Mouse (Mus musculus) testis, postnatal 10 days (tissue): ENCODE data around the gene Moxd2.

Experiments
- DNase-seq: peaks from one replicate; pipeline ENCODE4 v3.0.0; 2021; ENCODE audit warnings: low spot score

Gene Moxd2

DNA sequence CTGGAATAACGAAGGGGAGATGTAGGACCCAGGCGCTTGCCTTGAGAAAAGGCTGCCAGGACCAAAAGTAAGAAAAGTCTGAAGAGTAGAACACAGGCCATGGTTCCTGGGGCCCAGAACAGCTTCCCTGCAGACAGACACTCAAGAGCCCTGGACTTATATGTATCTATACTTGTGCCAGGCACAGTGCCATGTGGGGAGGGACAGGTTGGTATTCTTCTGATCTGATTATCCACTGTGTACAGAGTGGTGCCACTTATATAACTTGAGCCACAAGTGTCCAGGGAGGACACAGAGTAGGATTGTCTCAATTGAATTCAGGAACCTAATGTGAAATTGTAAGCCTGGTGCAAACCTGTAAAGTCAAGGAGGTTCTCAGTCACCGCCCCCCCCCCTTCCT, at the start of gene Moxd2:
Gene Moxd2, minus strand, starts transcription at position 101 of the 400 bp plus-strand sequence.
- no peak for DNase-seq

DNA sequence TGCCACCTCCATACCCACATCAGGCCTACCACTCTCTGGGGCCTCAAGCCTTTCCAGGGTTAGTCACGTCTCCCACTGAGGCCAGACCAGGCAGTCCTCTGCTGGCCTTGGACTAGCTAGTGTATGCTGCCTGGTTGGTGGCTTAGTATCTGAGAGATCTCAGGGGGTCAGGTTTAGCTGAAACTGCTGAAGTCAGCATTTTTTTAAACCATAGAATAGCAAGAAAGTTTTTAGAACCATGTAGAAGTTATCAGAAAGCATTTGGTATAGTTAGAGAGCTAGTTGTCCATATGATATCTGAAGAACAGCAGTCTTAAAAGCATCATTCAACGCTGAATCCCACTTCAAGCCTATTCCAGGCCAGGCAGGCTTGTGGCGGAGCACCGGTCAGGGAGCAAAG, 32.7 kb upstream of the Moxd2 start:
- no peak for DNase-seq

DNA sequence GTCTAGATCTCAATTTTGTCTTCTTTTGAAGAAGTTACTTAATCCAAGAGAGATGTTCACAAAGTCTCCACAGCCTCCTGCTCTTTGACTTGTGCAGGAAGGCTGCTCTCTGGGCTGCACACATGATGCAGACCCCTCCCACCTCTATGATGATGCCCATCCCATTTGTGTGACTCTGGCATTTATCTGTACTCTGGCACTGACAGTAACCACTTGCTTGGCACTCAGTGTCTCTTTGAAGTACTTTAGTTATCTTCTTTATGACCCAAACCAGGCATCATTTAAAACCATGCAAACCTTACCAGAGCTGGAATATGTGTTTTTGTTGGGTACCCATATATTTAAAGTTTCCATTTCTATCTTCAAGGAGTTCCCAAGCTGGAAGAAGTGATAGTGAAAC, 13.0 kb upstream of the Moxd2 start, which contains the start of gene Prss58:
Gene Prss58, minus strand, starts transcription at position 101 of the 400 bp plus-strand sequence.
- DNase-seq: no peak

DNA sequence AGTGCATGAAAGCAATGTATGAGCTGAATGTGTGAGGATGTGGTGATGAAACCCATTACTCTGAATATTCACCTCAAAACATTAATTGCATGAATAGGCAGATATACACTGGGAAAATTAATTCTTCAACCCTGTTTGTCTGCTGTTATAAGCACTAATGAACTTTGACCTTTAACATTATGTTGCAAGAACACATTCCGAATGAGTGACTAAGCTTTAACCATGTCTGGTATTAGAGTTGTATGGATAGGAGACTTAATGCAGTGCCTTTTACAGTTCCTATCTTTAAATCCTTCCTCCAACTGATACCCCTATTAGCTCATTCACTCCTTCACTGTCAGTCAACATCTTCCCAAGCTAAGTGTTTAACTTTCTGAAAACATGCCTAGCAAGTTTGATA, 7.4 kb upstream of the Moxd2 start:
- DNase-seq: no peak

GRCm38 (mm10) chr6:40893577-40893976, 6.3 kb upstream of the Moxd2 start:
- DNase-seq: peak; percentile 59

DNA sequence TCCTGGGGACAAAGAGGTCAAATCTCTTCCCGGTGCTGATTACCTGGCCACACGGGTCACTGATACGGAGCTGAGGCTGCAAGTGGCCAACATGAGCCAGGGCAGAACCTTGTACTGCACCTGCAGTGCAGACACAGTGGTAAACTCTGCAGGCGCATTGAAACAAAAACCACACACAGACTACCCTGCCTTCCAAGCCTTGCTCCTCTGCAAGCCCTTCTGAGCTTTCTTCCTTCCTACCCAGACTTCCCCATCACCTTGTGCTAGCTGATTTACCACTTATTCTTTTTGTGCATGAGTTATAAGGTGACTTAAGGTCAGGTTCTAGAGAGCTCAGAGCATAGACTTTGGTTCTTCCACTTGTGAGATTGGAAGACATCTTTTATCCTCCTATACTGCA, 4.5 kb upstream of the Moxd2 start:
- DNase-seq: no peak

DNA sequence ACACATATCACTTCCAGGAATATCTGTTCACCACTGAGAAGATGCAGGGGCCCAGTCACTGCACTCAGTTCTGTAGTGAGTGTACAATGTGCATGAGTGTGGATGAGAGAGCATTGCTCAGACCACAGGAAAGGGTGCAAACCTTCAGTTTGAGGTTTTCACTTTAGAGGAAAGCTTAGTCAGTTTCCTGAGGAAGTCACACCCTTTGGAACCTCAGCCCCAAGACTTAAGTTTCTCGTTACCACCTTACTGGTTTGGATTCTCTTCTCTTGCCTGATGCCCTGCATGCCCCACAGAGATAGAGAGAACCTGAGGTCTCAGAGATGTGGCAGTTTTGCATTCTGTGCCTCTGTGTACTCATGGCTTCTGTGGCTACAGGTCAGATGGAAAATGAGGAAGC, 3.7 kb upstream of the Moxd2 start:
- DNase-seq: no peak

DNA sequence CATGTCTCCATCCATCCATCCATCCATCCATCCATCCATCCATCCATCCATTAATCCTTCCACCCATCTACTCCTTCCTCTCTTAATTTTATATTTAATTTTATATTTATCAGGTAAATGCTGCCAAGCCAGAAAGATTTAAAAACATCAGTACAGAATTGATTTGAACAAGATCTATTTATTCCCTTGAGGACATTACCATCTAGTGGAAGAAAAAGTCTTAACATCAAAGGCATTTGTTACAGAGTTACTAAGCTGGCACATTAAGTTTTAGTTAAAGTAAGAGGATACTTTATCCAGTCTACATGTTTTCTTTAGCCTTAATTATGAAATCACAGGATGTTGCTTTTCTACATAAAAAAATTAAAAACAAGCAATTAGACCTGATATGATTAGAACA, 42.0 kb downstream of the Moxd2 start:
- no peak for DNase-seq
